Mouse (Mus musculus) mature B cell (primary cell): Measurements from ENCODE around the gene Gm5565.
"Not testable (repeated sequence)": the region's sequence is repeated elsewhere in the genome, so short reads cannot be mapped to it uniquely, and the experiment has no call there.

ENCODE experiments used
- in situ Hi-C: fragments of 300-500 bp; cut with MboI; formaldehyde crosslinking; loops from 2 replicates; pipeline ENCODE4 v1.14.3; 2019

Gm5565 gene

DNA sequence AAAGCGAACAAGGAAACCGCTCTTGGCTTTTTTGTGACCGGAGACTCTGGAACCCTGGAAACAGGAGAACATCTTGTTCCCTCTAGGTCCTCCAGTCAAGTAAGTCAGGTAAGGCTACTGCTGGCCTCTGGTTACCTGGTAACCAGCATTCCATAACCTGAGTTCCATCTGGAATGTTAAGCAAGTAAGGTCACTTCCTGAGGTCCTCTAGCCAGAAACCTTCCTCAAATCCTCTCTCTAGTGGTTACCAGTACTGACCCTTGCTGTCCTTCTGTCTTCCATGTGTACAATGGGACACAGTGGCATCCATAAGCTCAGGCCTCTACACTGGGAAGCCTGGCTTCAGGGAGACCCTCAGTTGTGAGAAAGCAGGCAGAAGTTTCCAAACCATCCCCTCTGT lies at the start of gene Gm5565:
Gene Gm5565 (minus strand): TSS at position 101 of the 400 bp plus-strand sequence.
- in situ Hi-C loops = not testable (repeated sequence)

DNA sequence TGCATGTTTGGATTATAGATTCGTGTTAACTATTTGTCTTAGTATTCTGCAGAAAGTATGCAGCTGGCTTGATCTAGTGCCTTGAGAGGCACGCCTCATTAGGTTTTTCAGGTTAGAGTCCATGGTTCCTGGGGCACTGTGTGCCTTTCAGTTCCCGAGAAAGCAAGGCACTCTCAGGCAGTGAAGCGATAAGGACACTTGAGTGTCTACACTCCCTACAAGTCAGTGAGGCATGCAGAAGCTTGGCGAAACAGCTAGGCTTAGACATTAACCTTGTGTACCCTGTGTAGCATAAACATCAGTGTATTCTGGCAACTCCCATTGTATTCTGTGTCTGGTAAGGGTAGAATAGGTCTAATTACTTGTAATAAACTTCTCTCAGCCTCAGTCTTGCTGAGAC lies 45.2 kb upstream of the Gm5565 start:
- in situ Hi-C loops = no loop called here

DNA sequence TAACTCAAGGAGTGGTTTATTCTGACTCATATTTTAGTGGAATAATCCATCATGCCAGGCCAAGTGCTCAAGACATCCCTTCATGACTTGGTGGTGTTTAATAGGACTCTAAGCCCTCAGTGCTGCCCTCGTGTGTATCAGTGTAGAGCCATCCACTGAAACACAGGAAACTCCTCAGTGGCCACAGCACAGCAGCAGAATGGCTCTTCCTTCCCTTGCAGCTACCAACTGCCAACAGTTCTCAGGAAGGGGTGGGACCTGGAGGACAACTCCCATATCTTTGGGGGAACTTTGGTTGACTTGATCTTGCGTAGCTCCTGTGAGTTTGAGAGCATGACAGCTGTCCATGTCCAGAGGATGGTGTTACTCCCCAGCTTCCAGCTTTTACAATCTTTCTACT lies 43.6 kb upstream of the Gm5565 start:
- in situ Hi-C loops = no loop called here

DNA sequence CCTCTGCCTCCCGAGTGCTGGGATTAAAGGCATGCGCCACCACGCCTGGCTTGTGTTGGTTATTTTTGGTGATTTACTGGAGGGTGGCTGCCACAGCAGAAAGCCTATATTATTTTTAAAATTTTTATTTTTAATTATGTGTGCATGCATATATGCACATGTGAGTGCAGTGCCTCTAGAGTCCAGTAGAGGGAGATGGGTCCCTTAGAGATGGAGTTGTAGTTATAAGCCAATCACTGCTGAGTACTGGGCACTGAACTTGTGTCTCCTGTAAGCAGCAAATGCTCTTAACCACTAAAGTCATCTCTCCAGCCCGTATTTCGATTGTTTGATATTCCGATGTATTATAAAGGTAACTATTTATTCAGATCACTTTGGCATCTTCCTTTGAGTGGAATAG lies 40.2 kb upstream of the Gm5565 start:
- in situ Hi-C loops = no loop called here

DNA sequence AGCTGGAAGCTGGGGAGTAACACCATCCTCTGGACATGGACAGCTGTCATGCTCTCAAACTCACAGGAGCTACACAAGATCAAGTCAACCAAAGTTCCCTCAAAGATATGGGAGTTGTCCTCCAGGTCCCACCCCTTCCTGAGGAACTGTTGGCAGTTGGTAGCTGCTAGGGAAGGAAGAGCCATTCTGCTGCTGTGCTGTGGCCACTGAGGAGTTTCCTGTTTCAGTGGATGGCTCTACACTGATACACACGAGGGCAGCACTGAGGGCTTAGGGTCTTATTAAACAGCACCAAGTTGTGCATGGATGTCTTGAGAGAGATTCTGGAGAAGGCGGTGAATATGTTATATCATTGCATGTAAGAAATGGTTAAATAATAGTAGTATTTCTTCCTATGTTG lies 39.2 kb upstream of the Gm5565 start:
- in situ Hi-C loops = no loop called here

DNA sequence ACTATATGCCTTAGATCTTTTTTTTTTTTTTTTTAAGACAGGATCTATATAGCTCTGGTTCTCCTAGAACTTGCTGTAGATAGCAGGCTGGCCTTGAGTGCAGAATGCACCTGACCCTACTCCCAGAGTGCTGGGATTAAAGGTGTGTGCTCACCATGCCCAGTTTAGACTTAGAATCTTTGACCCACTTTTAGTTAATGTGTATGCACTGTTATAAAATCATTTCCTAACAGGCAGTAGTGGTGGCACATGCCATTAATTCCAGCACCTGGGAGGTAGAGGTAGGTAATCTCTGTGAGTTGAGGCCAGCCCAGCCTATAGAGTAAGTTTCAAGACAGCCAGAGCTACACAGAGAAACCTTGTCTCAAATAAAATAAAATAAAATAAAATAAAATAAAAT lies 38.7 kb upstream of the Gm5565 start:
- in situ Hi-C loops = no loop called here

DNA sequence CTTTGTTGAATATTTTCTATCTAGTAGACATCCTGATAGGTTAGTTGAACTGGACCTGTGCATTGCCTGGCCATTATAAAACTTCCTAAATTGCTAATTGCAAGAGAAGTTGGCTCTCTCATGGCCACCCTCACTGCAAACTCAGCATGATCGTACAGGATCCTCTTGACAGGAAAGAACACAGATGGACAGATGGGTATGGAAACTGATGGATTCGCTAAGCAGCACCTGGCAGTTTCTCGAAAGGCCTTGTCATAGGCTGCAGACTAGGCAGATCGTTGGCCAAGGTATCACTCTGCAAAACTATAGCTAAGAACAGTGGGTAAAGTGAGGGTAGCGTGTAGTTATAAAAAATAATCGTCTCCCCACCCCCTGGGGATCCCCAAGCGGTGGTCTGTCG lies 33.0 kb upstream of the Gm5565 start:
- in situ Hi-C loops = no loop called here

DNA sequence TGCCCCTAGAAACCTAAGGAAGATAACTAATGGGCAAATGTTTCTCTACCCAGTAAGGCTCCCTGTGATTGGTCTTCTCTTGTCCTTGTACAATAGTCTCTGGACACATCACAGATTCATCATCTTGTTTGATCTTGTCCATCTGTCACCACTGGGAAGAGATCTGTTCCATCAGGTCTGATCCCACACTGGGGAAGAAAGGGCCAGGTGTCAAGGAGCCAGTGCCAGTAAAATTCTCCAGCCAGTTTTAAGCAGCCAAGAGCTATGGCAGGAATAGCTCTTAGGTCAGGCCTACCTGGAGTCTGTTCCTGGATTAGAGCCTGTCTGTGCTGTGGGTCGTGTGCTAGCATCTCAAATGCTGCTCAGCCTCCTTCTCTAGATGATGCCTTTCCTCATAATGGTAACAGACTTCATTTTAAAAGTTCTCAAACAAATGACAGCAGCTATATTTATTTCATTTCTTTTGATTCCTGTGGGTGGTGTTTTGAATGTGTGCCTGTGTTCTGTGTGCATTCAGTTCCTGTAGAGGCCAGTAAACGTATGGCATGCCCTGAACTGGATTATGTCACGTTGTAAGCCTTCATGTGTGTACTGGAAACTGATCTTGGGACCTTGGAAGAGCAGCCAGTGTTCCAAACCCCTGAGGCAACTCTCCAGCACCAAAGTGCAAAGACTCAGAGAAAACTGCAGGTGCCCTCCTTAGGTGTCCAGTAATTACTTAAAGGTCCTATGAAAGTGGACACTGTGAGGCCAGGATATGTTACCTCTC lies 30.3 kb upstream of the Gm5565 start:
- in situ Hi-C loops = no loop called here

DNA sequence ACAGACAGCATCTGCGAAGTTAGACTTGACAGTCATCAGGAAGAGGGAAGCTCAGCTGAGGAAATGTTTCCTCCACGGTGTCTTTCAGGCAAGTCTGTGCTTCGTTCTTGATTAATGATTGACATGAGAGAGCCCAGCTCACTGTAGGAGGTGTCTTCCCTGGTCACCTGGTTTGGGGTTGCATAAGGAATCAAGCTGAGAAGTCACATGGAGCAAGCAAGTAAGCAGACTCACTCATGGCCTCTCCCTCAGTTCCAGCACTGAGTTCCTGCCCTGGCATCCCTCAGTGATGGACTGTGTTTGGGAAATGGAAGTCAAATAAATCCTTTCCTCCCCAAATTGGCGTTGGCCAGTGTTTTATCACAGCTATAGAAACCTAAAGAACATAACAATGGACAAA lies 29.8 kb upstream of the Gm5565 start:
- in situ Hi-C loops = no loop called here

DNA sequence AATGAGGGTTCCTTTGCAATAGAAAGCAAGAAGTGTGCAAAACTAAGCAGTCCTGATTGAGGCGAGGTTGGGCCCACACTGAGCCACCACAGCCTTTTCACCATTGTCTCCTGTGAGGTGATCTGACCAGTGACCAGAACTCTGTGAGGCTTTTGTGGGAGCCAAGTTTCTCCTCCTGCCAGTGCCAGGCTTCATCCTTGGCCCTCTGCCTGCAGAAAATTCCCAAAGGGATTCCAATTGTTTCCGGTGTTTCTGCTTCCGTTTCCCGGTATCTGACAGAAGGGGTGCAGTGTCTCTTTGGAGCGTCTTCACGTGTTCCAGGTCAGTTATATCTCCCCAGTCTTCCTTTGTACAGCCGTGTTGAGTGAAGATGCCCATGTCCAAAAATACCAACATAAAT lies 28.4 kb upstream of the Gm5565 start:
- in situ Hi-C loops = loop anchor here (10.0 kb wide), 1 partner anchor 126 kb away; no protein-coding TSS in a partner anchor

DNA sequence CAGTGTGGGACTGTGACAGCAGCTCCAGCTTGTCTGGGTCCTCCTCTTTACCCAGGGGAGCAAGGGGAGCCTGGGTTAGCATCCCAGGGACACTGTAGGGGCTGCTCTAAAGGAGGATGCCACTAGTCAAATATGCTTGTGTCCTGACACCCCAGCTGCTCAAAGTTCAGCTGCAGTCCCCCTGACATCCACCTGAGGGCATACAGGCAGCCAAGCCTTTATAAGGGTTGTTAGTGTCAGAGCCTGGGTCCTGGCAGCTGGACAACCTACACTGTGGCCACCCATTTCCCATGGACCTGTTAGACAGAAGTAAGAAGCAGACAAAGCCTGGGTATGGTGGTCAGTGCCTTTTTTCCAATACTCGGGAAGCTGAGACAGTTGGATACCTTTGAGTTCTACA lies 27.8 kb upstream of the Gm5565 start:
- in situ Hi-C loops = loop anchor here (10.0 kb wide), 1 partner anchor 127 kb away; no protein-coding TSS in a partner anchor

DNA sequence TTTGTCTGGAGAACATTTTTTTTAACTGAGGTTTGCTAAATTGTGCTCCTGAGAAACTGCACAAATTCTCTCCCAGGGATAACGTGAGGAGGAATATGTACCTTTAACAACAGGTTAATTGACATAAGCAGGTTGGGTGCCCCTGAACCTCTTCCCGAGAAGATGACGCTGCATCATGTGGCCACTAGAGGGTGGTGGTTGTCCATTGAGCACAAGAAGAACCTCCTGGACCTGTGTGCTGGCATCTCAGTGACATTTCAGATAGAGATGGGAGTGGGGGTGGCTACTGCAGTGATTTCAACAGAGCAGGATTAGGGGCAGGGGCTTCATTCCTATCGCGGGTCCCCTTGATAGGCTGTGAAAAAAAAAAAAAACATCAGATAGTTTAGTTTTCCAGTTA lies 27.1 kb upstream of the Gm5565 start:
- in situ Hi-C loops = loop anchor here (10.0 kb wide), 1 partner anchor 127 kb away; no protein-coding TSS in a partner anchor

DNA sequence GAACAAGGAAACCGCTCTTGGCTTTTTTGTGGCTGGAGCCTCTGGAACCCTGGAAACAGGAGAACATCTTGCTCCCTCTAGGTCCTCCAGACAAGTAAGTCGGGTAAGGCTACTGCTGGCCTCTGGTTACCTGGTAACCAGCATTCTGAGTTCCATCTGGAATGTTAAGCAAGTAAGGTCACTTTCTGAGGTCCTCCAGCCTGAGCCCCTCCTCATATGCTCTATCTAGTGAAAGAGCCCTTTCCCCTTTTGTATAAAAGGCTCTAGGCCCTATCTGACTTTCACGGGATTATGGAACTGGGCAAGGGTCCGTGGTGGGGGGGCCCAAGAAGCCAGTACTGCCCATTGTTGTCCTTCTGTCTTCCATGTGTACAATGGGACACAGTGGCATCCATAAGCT lies 24.9 kb upstream of the Gm5565 start, which contains the start of gene 1700001J03Rik:
Gene 1700001J03Rik (minus strand): TSS at position 101 of the 400 bp plus-strand sequence.
- in situ Hi-C loops = loop anchor here (10.0 kb wide), 1 partner anchor 130 kb away; no protein-coding TSS in a partner anchor

DNA sequence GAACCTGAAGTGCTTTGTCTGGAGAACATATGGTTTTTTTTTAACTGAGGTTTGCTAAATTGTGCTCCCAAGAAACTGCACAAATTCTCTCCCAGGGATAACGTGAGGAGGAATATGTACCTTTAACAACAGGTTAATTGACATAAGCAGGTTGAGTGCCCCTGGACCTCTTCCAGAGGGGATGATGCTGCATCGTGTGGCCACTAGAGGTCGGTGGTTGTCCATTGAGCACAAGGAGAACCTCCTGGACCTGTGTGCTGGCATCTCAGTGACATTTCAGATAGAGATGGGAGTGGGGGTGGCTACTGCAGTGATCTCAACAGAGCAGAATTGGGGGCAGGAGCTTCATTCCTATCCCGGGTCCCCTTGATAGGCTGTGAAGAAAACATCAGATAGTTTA lies 12.4 kb upstream of the Gm5565 start:
- in situ Hi-C loops = not testable (repeated sequence)

DNA sequence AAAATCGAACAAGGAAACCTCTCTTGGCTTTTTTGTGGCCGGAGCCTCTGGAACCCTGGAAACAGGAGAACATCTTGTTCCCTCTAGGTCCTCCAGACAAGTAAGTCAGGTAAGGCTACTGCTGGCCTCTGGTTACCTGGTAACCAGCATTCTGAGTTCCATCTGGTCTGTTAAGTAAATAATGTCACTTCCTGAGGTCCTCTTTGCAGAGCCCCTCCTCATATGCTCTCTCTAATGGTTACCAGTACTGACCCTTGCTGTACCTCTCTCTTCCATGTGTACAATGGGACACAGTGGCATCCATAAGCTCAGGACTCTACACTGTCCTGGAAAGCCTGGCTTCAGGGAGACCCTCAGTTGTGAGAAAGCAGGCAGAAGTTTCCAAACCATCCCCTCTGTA lies 10.3 kb upstream of the Gm5565 start, which contains the start of gene Gm6309:
Gene Gm6309 (minus strand): TSS at position 101 of the 400 bp plus-strand sequence.
- in situ Hi-C loops = not testable (repeated sequence)

DNA sequence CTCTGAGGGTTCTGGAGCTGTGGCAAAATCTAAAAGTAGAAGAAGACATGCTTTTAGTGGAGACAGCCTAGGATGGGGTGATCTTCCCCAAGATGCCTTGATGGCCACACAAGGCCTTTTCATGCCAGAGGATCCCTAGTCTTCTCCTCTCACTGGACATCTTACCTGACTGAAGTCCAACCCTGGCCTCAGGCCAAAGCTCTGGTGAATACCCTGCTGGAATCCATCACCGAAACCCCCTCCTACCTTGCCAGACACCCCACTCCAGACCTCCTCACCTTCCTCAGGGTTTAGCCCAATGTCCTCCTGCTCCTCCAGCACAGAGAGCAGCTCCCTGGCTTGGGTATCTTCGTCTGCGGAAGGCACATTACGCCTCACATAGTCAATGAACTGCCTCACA lies 2.0 kb downstream of the Gm5565 start:
- in situ Hi-C loops = not testable (repeated sequence)

DNA sequence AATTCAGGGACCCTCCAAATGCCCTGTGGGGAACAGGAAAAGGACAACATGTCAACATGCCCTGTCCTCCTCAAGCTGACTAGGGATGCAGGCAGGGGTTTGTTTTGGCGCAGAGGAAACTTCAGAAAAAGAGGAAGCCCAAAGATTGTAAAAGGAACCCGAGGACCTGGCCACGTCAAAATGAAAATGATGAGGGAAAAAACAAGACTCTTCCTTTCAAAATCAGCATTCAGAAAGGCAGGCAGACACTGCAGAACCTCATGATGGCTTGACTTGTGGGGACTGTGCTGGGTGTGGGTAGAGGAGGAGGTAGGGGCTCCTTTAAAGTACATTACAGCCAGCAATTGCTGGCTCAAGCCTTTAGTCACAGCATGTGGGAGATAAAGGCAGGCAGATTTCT lies 9.9 kb downstream of the Gm5565 start:
- in situ Hi-C loops = no loop called here

DNA sequence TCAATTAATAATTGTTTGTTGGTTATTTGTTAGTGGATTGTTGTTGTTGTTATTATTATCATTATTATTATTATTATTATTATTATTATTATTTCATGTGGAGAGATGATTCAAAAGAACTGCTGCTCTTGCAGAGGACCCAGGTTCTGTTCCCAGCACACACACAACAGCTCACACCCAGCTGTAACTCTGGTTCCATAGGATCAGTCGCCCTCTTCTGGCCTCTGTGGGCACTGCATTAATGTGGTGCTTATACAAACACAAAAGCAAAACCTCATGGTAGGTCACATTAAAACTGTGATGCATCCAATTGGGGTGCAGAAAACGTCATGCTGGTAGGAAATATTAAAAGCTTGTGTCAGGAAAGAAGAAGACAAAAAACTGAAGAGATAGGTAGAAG lies 12.4 kb downstream of the Gm5565 start:
- in situ Hi-C loops = no loop called here
